Mouse (Mus musculus) kidney, adult 9 months (tissue): ENCODE measurements around the gene Vmn1r212.
"Not testable (repeated sequence)": the region's sequence is repeated elsewhere in the genome, so short reads cannot be mapped to it uniquely, and the experiment has no call there.

Source experiments
- DNase-seq: peaks from one replicate; pipeline ENCODE4 v3.0.0; 2022

Vmn1r212 gene

GRCm38 (mm10) chr13:22884105-22884504 lies at the start of gene Vmn1r212:
Gene Vmn1r212, minus strand, starts transcription at chr13:22884205.
- no peak for DNase-seq

DNA sequence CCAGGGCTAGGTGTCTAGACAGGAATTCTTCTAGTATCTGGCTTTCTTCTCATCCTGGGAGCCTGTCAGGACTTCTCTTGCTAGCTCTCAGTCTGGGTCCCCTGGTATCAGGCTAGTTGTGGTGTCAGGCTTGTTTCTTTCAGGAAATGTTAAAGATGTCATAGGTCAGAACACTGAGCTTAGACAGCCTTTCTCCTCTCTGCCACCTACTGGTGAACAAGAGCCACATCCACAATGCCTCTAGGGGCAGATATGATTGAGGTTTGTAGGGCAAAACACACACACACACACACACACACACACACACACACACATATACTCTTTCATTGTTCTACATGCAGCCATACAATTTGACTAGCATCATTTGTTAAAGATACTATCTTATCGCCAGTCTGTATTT lies 4.7 kb downstream of the Vmn1r212 start:
- no peak for DNase-seq

- no peak for DNase-seq
Observed at GRCm38 (mm10) chr13:22857461-22857860, 26.5 kb downstream of the Vmn1r212 start, which contains the start of gene Vmn1r211. Gene Vmn1r211, minus strand, starts transcription at chr13:22857561.

- DNase-seq: no peak
Observed at GRCm38 (mm10) chr13:22854760-22855159, 29.2 kb downstream of the Vmn1r212 start.

DNA sequence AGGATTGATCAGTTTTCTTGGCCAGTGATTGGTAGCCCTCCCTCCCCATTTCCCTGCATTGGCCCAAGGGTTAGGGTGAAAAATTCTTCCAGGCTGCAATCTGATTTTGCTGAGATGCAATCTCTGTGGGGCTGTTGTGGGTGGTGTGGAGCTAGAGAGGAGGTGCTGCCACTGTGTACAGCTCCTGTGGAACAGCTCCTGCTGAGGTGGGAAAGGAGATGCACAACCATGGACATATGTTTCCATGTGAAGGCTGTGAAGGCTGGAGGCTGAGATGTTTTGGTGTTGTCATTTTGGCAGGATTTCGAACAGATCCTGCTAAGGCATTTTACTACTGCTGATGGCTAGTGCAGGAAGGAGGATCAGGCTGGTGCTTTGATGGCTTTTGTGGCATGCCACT lies 37.2 kb downstream of the Vmn1r212 start:
- no peak for DNase-seq

DNA sequence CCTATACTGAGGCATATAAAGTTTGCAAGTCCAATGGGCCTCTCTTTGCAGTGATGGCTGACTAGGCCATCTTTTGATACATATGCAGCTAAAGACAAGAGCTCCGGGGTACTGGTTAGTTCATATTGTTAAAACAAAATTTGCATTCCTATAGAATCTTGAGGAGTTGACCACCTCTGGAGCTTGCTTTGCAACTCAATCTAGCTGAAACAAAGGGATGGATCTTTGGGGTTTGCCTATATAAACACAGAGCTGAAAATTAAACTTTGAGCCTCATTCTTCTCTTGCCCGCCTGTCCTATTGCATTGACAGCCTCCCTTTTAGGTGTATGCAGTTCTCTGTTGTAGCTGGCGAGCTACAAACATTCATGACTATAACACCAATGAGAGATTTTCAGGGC lies 39.7 kb downstream of the Vmn1r212 start:
- not testable (repeated sequence) for DNase-seq
